22 mouse cellular contexts compared by ENCODE assay signal in genomic region chr9:119390214-119390613, GRCm38 (mm10). TPM values are rescaled to one million over a fixed set of nuclear protein-coding genes. Genes with fewer than 3 reads are reported as not detected.
DNase-seq lines count a peak whose midpoint lies in the region; ATAC-seq and TF ChIP-seq lines count a peak whose summit lies in the region.
"Had no signal": no experiment of that assay in that cellular context is flagged by ENCODE, and none has a peak within 500 bp of the region (broad histone marks: within the 10 kb centered on the region; RNA-seq: fewer than 3 reads in every experiment).

No protein-coding gene starts in this region.

- peaks cover 41% of the 10 kb centered on the region for H3K36me3 ChIP-seq in liver, adult 2 months (ENCODE audit: control insufficient read depth, insufficient read depth, low read length)
- H3K36me3 ChIP-seq in liver, embryonic 12.5 days, result peaks cover under 1% of the 10 kb centered on the region
- no peaks in the 10 kb centered on the region for H3K36me3 ChIP-seq in liver, embryonic 16.5 days (ENCODE audit: control insufficient read depth, insufficient read depth)
- 0 out of 2 replicates have a peak, but pooled peaks cover under 1% of the 10 kb centered on the region for H3K36me3 ChIP-seq in liver, embryonic 11.5 days (ENCODE audit: control insufficient read depth, insufficient read depth, low read length)
- H3K36me3 ChIP-seq: forebrain, embryonic 15.5 days had no signal

- 62% methylated on average over 2 of the region's 2 CpGs for WGBS in liver, adult 2 months
- 75% methylated on average over 2 of the region's 2 CpGs for WGBS in liver, embryonic 12.5 days (ENCODE audit: insufficient replicate concordance)
- WGBS in liver, embryonic 16.5 days (ENCODE audit: insufficient replicate concordance), result 71% methylated on average over 2 of the region's 2 CpGs
- 80% methylated on average over 2 of the region's 2 CpGs for WGBS in liver, embryonic 11.5 days

- no peak for TF ChIP-seq CTCF in liver, adult 2 months (IDR thresholded peaks at IDR 0.05; ENCODE audit: low read depth, low read length)

- peak; percentile 73 for DNase-seq in liver, adult 2 months (ENCODE audit: extremely low read depth, low read depth, low spot score)
- DNase-seq in liver, embryonic 11.5 days (ENCODE audit: low spot score), result no peak
- DNase-seq in yolk sac, embryonic 10.5 days (ENCODE audit: low spot score), result peak; percentile 69
- no peak for DNase-seq in adrenal gland, postnatal 14 days
- DNase-seq: adrenal gland, adult 2 months; adrenal gland, postnatal 10 days; adrenal gland, postnatal 36 days; cerebellum, adult 11-12 months; cerebellum, adult 2 months; cerebellum, adult 9-10 months; cerebellum, postnatal 10 days; cerebellum, postnatal 25 days had no signal

- H3K4me2 ChIP-seq in liver, embryonic 12.5 days, result no peak overlapping the region
- no peak overlapping the region for H3K4me2 ChIP-seq in liver, embryonic 16.5 days (ENCODE audit: low read depth, low read length)
- H3K4me2 ChIP-seq in liver, embryonic 11.5 days, result no peak overlapping the region
- H3K4me2 ChIP-seq: embryonic facial prominence, embryonic 12.5 days; forebrain, embryonic 13.5 days; forebrain, embryonic 15.5 days had no signal

- TF ChIP-seq POLR2A in liver, adult 2 months (IDR thresholded peaks at IDR 0.05; ENCODE audit: extremely low read depth, insufficient read depth, low read length), result no peak

- ATAC-seq in liver, embryonic 12.5 days, result no peak
- peak; percentile 64 for ATAC-seq in liver, embryonic 16.5 days (ENCODE audit: low read depth)
- ATAC-seq in liver, embryonic 11.5 days (replicated peaks; ENCODE audit: low FRiP score), result no peak
- ATAC-seq: forebrain, embryonic 13.5 days; forebrain, embryonic 15.5 days had no signal

- no peaks in the 10 kb centered on the region for H3K79me2 ChIP-seq in liver, adult 2 months (ENCODE audit: control insufficient read depth, insufficient read depth, low read length)

- no peak overlapping the region for H3K27ac ChIP-seq in liver, adult 2 months (replicated peaks; ENCODE audit: insufficient read depth, low read depth, low read length)
- no peak overlapping the region for H3K27ac ChIP-seq in liver, embryonic 12.5 days
- no peak overlapping the region for H3K27ac ChIP-seq in liver, embryonic 16.5 days (ENCODE audit: low read length)
- H3K27ac ChIP-seq in liver, embryonic 11.5 days (ENCODE audit: low read depth, low read length), result no peak overlapping the region
- H3K27ac ChIP-seq: embryonic facial prominence, embryonic 10.5 days; embryonic facial prominence, embryonic 12.5 days; forebrain, embryonic 13.5 days; forebrain, embryonic 15.5 days had no signal

- H3K9ac ChIP-seq in liver, adult 2 months (ENCODE audit: low read depth, low read length), result no peak overlapping the region
- H3K9ac ChIP-seq in liver, embryonic 12.5 days, result no peak overlapping the region
- H3K9ac ChIP-seq in liver, embryonic 16.5 days (ENCODE audit: low read depth, low read length), result no peak overlapping the region
- no peak overlapping the region for H3K9ac ChIP-seq in liver, embryonic 11.5 days (ENCODE audit: low read depth, low read length)
- H3K9ac ChIP-seq: embryonic facial prominence, embryonic 12.5 days; forebrain, embryonic 13.5 days; forebrain, embryonic 15.5 days had no signal

- H3K9me3 ChIP-seq in liver, embryonic 12.5 days (replicated peaks), result no peaks in the 10 kb centered on the region
- H3K9me3 ChIP-seq in liver, embryonic 16.5 days (replicated peaks; ENCODE audit: control insufficient read depth, low read length), result no peaks in the 10 kb centered on the region
- H3K9me3 ChIP-seq in liver, embryonic 11.5 days (ENCODE audit: control insufficient read depth, low read length), result no peaks in the 10 kb centered on the region
- H3K9me3 ChIP-seq: embryonic facial prominence, embryonic 10.5 days; embryonic facial prominence, embryonic 12.5 days; forebrain, embryonic 13.5 days; forebrain, embryonic 15.5 days had no signal

- H3K4me1 ChIP-seq in liver, adult 2 months (ENCODE audit: control insufficient read depth, insufficient read depth, low read length), result peaks cover 5% of the 10 kb centered on the region; the same call in 1 of the 2 replicates
- no peaks in the 10 kb centered on the region for H3K4me1 ChIP-seq in liver, embryonic 12.5 days
- H3K4me1 ChIP-seq in liver, embryonic 16.5 days (ENCODE audit: control insufficient read depth, low read depth, low read length), result no peaks in the 10 kb centered on the region
- no peaks in the 10 kb centered on the region for H3K4me1 ChIP-seq in liver, embryonic 11.5 days (replicated peaks; ENCODE audit: control insufficient read depth, insufficient read depth, low read length)
- H3K4me1 ChIP-seq: embryonic facial prominence, embryonic 10.5 days; embryonic facial prominence, embryonic 12.5 days; forebrain, embryonic 13.5 days; forebrain, embryonic 15.5 days had no signal

- H3K4me3 ChIP-seq in liver, adult 2 months (ENCODE audit: insufficient read depth, low read depth, low read length), result no peak overlapping the region
- no peak overlapping the region for H3K4me3 ChIP-seq in liver, embryonic 12.5 days
- no peak overlapping the region for H3K4me3 ChIP-seq in liver, embryonic 16.5 days (ENCODE audit: low read depth, low read length)
- H3K4me3 ChIP-seq in liver, embryonic 11.5 days (ENCODE audit: low read depth, low read length), result no peak overlapping the region
- H3K4me3 ChIP-seq: embryonic facial prominence, embryonic 10.5 days; embryonic facial prominence, embryonic 12.5 days; forebrain, embryonic 13.5 days; forebrain, embryonic 15.5 days had no signal

- no peaks in the 10 kb centered on the region for H3K27me3 ChIP-seq in liver, adult 2 months (ENCODE audit: control insufficient read depth, insufficient read depth, low read length)
- no peaks in the 10 kb centered on the region for H3K27me3 ChIP-seq in liver, embryonic 12.5 days (replicated peaks)
- no peaks in the 10 kb centered on the region for H3K27me3 ChIP-seq in liver, embryonic 16.5 days (ENCODE audit: control insufficient read depth, insufficient read depth, low read depth, low read length)
- no peaks in the 10 kb centered on the region for H3K27me3 ChIP-seq in liver, embryonic 11.5 days (replicated peaks; ENCODE audit: control insufficient read depth, insufficient read depth, low read length)
- H3K27me3 ChIP-seq: embryonic facial prominence, embryonic 12.5 days; forebrain, embryonic 13.5 days; forebrain, embryonic 15.5 days had no signal

RNA-seq across cellular contexts. Expression of gene Acvr2b, which starts 11.7 kb away (rescaled TPM):
- total RNA-seq in liver, adult 2 months (2014; rRNA removed), result 3.7 and 4.2 TPM in 2 replicates
- polyA plus RNA-seq in liver, adult 2 months (2012; rRNA removed), result 2.8 and 4.8 TPM in 2 replicates
- polyA plus RNA-seq in liver, embryonic 12.5 days (2016; fragmentation: Nextera tagmentation; extraction: Ambion mirVana), result 7.0 TPM in 2 replicates
- 0.93 and 1.7 TPM in 2 replicates for polyA plus RNA-seq in liver, embryonic 16.5 days (2015; fragmentation: Nextera tagmentation; extraction: Ambion mirVana)
- polyA plus RNA-seq in liver, embryonic 11.5 days (2014; fragmentation: Nextera tagmentation; extraction: Ambion mirVana), result 15.8 and 16.4 TPM in 2 replicates
- 4.8 and 6.6 TPM in 2 replicates for total RNA-seq in adrenal gland, postnatal 14 days (2021)

RNA-seq across cellular contexts. Expression of gene Slc22a14, which starts 24.9 kb away (rescaled TPM):
- not detected in 2 replicates for total RNA-seq in liver, adult 2 months (2014; rRNA removed)
- polyA plus RNA-seq in liver, adult 2 months (2012; rRNA removed), result not detected in 2 replicates
- not detected in 2 replicates for polyA plus RNA-seq in liver, embryonic 12.5 days (2016; fragmentation: Nextera tagmentation; extraction: Ambion mirVana)
- not detected in 2 replicates for polyA plus RNA-seq in liver, embryonic 16.5 days (2015; fragmentation: Nextera tagmentation; extraction: Ambion mirVana)
- not detected in 2 replicates for polyA plus RNA-seq in liver, embryonic 11.5 days (2014; fragmentation: Nextera tagmentation; extraction: Ambion mirVana)
- total RNA-seq in adrenal gland, postnatal 14 days (2021), result 0.19 TPM in 1 of 2 replicates, not detected in the other
- total RNA-seq: adrenal gland, postnatal 36 days; MEL had no signal
- polyA plus RNA-seq: adrenal gland, adult 2 months; C2C12; cerebellum, adult 2 months; embryonic facial prominence, embryonic 10.5 days; embryonic facial prominence, embryonic 12.5 days; embryonic facial prominence, embryonic 14.5 days; forebrain, embryonic 11.5 days; forebrain, embryonic 13.5 days had no signal

RNA-seq across cellular contexts. Expression of gene Xylb, which starts 33.0 kb away (rescaled TPM):
- total RNA-seq in liver, adult 2 months (2014; rRNA removed), result 204 and 276 TPM in 2 replicates
- polyA plus RNA-seq in liver, adult 2 months (2012; rRNA removed), result 154 and 166 TPM in 2 replicates
- 4.6 and 5.0 TPM in 2 replicates for polyA plus RNA-seq in liver, embryonic 12.5 days (2016; fragmentation: Nextera tagmentation; extraction: Ambion mirVana)
- 3.3 and 4.5 TPM in 2 replicates for polyA plus RNA-seq in liver, embryonic 16.5 days (2015; fragmentation: Nextera tagmentation; extraction: Ambion mirVana)
- polyA plus RNA-seq in liver, embryonic 11.5 days (2014; fragmentation: Nextera tagmentation; extraction: Ambion mirVana), result 9.5 and 11.0 TPM in 2 replicates
- 2.0 and 10.6 TPM in 2 replicates for total RNA-seq in adrenal gland, postnatal 14 days (2021)

RNA-seq across cellular contexts. Expression of gene Myd88, which starts 49.0 kb away (rescaled TPM):
- 4.8 and 6.3 TPM in 2 replicates for total RNA-seq in liver, adult 2 months (2014; rRNA removed)
- polyA plus RNA-seq in liver, adult 2 months (2012; rRNA removed), result 9.8 and 11.3 TPM in 2 replicates
- 21.3 and 22.2 TPM in 2 replicates for polyA plus RNA-seq in liver, embryonic 12.5 days (2016; fragmentation: Nextera tagmentation; extraction: Ambion mirVana)
- 14.6 and 14.7 TPM in 2 replicates for polyA plus RNA-seq in liver, embryonic 16.5 days (2015; fragmentation: Nextera tagmentation; extraction: Ambion mirVana)
- polyA plus RNA-seq in liver, embryonic 11.5 days (2014; fragmentation: Nextera tagmentation; extraction: Ambion mirVana), result 28.6 and 30.6 TPM in 2 replicates
- 26.2 and 27.3 TPM in 2 replicates for total RNA-seq in adrenal gland, postnatal 14 days (2021)

RNA-seq across cellular contexts. Expression of gene Acaa1a, which starts 50.7 kb away (rescaled TPM):
- total RNA-seq in liver, adult 2 months (2014; rRNA removed), result 155 and 170 TPM in 2 replicates
- 280 and 328 TPM in 2 replicates for polyA plus RNA-seq in liver, adult 2 months (2012; rRNA removed)
- 38.0 and 43.1 TPM in 2 replicates for polyA plus RNA-seq in liver, embryonic 12.5 days (2016; fragmentation: Nextera tagmentation; extraction: Ambion mirVana)
- 45.0 and 47.9 TPM in 2 replicates for polyA plus RNA-seq in liver, embryonic 16.5 days (2015; fragmentation: Nextera tagmentation; extraction: Ambion mirVana)
- polyA plus RNA-seq in liver, embryonic 11.5 days (2014; fragmentation: Nextera tagmentation; extraction: Ambion mirVana), result 58.8 and 61.2 TPM in 2 replicates
- 106 and 108 TPM in 2 replicates for total RNA-seq in adrenal gland, postnatal 14 days (2021)

Comparison
In these comparisons a context has a peak if more than half of its experiments do, and no peak if none do; other contexts are left out.
1. DNase-seq: peak in liver, adult 2 months (single experiment) and yolk sac, embryonic 10.5 days (single experiment); none in liver, embryonic 11.5 days (single experiment) and adrenal gland, postnatal 14 days (single experiment).
2. RNA of gene Xylb, which starts 33.0 kb away (polyA plus RNA-seq): 154 to 166 TPM in liver, adult 2 months; 9.5 to 11.0 TPM in liver, embryonic 11.5 days, 4.6 to 5.0 TPM in liver, embryonic 12.5 days and 3.3 to 4.5 TPM in liver, embryonic 16.5 days; every median in the first group is over 10 times any median in the second.